In genomic region chr13:92880589-92880988, GRCm38 (mm10) we compare ENCODE assay signal across 13 mouse cellular contexts. TPM values are rescaled to one million over a fixed set of nuclear protein-coding genes. Genes with fewer than 3 reads are reported as not detected.
DNase-seq lines count a peak whose midpoint lies in the region; TF ChIP-seq lines count a peak whose summit lies in the region.
"Had no signal": no experiment of that assay in that cellular context is flagged by ENCODE, and none has a peak within 500 bp of the region (broad histone marks: within the 10 kb centered on the region; RNA-seq: fewer than 3 reads in every experiment).

No protein-coding gene starts in this region.

- no peak overlapping the region for H3K4me3 ChIP-seq in gastrocnemius, adult 2 months
- H3K4me3 ChIP-seq: erythroblast, embryonic 14.5 days; heart, embryonic 12.5 days had no signal

- intact Hi-C loops in gastrocnemius, adult 2 months (cut with DNase I), result loop anchor here (5.0 to 10.0 kb wide), 4 partner anchors 84 to 257 kb away; no protein-coding TSS in a partner anchor

- TF ChIP-seq CTCF in gastrocnemius, adult 2 months (IDR thresholded peaks at IDR 0.05), result no peak

- peak overlapping the region; percentile 95 for H3K27ac ChIP-seq in gastrocnemius, adult 2 months

- peak; percentile 24 for DNase-seq in adrenal gland, postnatal 14 days
- DNase-seq in adrenal gland, postnatal 25 days, result no peak
- DNase-seq in gastrocnemius, adult 2 months, result peak; percentile 49
- no peak for DNase-seq in gastrocnemius, adult 8-10 months (ENCODE audit: low spot score in 2 of 2)
- DNase-seq in urinary bladder, postnatal 4 days (ENCODE audit: low spot score in 2 of 2), result peak; percentile 9 to 44
- DNase-seq in urinary bladder, adult 2 months (ENCODE audit: low spot score), result no peak
- DNase-seq in liver, result no peak
- DNase-seq: kidney, adult 18-20 months; kidney, postnatal 25 days; lung, adult 18-20 months; thymus, postnatal 14 days had no signal

RNA-seq across cellular contexts. Expression of gene Mtx3, which starts 36.0 kb away (rescaled TPM):
- total RNA-seq in adrenal gland, postnatal 14 days (2021), result 19.4 and 19.9 TPM in 2 replicates
- 22.6 and 25.0 TPM in 2 replicates for total RNA-seq in adrenal gland, postnatal 25 days (2021)
- 1 to 10 TPM; 4.3 to 4.7 TPM for total RNA-seq in gastrocnemius, adult 2 months (2021)
- total RNA-seq in gastrocnemius, adult 8-10 months (2022), result 1 to 10 TPM; 2.4 to 3.6 (median 3.3) TPM
- 11.8 and 13.0 TPM in 2 replicates for polyA plus RNA-seq in urinary bladder, adult 2 months (2012; rRNA removed)

Comparison
In these comparisons a context has a peak if more than half of its experiments do, and no peak if none do; other contexts are left out.
1. DNase-seq: peak in adrenal gland, postnatal 14 days (single experiment), gastrocnemius, adult 2 months (single experiment) and urinary bladder, postnatal 4 days (2 of 2); none in adrenal gland, postnatal 25 days (single experiment), gastrocnemius, adult 8-10 months (0 of 2), urinary bladder, adult 2 months (single experiment) and liver (single experiment).